Mouse (Mus musculus): ENCODE data around the gene Gm5134.

DNA sequence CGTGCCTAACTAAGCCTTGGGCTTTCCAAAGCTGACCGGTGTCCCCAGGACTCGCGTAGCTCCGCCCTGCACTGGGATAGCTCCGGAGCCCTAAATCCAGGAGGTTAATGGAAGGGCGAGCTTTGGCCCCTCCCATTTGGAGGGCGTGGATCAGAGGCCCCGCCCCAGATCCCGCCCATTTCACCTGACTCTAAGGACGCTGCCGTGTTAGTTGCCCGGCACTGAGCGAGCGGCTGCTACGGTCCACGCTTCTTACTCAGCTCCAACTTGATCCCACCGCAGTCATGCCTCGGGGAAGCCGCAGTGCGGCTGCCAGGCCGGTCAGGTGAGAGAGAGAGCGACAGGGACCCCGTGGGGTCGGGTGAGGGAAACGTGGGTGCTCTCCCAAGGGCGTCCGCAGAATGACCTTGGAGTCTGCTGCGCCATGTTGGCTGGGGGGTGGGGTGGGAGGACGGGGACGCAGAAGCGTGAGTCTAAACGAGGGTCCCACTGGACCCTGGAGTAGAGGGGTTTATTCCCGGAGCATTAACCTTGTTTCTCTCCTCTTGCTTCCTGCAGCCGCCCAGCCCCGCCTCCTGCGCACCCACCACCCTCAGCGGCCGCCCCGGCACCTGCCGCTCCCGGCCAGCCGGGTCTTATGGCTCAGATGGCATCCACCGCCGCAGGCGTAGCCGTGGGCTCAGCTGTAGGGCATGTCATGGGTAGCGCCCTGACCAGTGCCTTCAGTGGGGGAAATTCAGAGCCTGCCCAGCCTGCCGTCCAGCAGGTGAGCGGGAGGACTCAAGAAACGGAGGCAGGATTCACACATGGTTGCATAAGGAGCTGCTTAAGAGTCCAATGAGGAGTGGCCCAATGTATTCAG lies 18.4 kb upstream of the Gm5134 start, which contains the start of gene Mmp11:
- TF ChIP-seq CTCF (IDR thresholded peaks at IDR 0.05): no peak
- TF ChIP-seq EP300 (IDR thresholded peaks at IDR 0.05): no peak

Data from lung, postnatal 0 days (tissue).